Mouse (Mus musculus) neural tube, embryonic 13.5 days (tissue): ENCODE results near the gene Acss1. TPM values are rescaled to one million over a fixed set of nuclear protein-coding genes. Genes with fewer than 3 reads are reported as not detected.

Experiments used
- ATAC-seq: fragments of 200-750 bp; cut with Nextera tagmentation; 2 replicates; pipeline ENCODE4 v1.8.0; 2017; ENCODE audit warnings: low read depth, mild to moderate bottlenecking, moderate TSS enrichment, moderate library complexity
- H3K27ac ChIP-seq: fragments of 300-500 bp; sonication (generic); replicated peaks from 2 replicates; pipeline ENCODE4 v1.5.1; 2015; ENCODE audit warnings: moderate library complexity, mild to moderate bottlenecking, inconsistent platforms
- H3K27me3 ChIP-seq: fragments of 300-500 bp; sonication (generic); 2 replicates; pipeline ENCODE4 v1.6.1; 2015; ENCODE audit warnings: mild to moderate bottlenecking, inconsistent platforms
- H3K36me3 ChIP-seq: fragments of 300-500 bp; sonication (generic); 2 replicates; pipeline ENCODE4 v1.6.1; 2015; ENCODE audit warnings: mild to moderate bottlenecking, inconsistent platforms
- H3K4me1 ChIP-seq: fragments of 300-500 bp; sonication (generic); replicated peaks from 2 replicates; pipeline ENCODE4 v1.6.1; 2015; ENCODE audit warnings: inconsistent platforms
- H3K4me2 ChIP-seq: fragments of 300-500 bp; sonication (generic); 2 replicates; pipeline ENCODE4 v1.6.1; 2015; ENCODE audit warnings: inconsistent platforms, mild to moderate bottlenecking, moderate library complexity
- H3K4me3 ChIP-seq: fragments of 300-500 bp; sonication (generic); 2 replicates; pipeline ENCODE4 v1.5.1; 2015; ENCODE audit warnings: mild to moderate bottlenecking, inconsistent platforms
- H3K9ac ChIP-seq: fragments of 300-500 bp; sonication (generic); 2 replicates; pipeline ENCODE4 v1.6.1; 2015; ENCODE audit warnings: moderate library complexity, mild to moderate bottlenecking, inconsistent platforms
- H3K9me3 ChIP-seq: fragments of 300-500 bp; sonication (generic); 2 replicates; pipeline ENCODE4 v1.6.1; 2016; ENCODE audit warnings: inconsistent platforms
- WGBS: fragments of 180-500 bp; shearing (Covaris S2); methylation state at CpG from one replicate; pipeline ENCODE4 v1.1.7; 2015; 5-methylcytosine and 5-hydroxymethylcytosine counted together
- polyA plus RNA-seq: library from polyadenylated mRNA; unstranded; fragments of >200 nt; fragmentation: Nextera tagmentation; extraction: Ambion mirVana; gene quantifications from 2 replicates; pipeline ENCODE4 v1.2.1, GENCODE M21; 2015

Gene Acss1
- polyA plus RNA-seq, 1 experiment from 2014 or later: 18.4 TPM

DNA sequence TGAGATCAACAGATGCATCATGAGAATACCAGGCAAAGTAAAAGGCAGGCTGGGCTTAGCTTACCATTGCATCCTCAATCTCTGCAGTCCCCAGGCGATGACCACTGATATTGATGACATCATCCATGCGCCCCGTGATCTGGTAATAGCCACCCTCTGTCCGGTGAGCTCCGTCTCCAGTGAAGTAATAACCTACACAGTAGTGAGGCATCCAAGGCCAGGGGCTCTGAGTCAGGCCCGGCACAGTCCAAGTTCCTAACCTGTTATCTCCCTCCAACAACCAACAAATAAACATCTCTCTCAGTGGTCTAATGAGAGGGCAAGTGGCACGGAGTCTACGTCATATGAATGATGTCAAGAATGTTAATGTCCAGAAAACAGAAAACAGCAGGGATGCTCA, 43.4 kb downstream of the Acss1 start:
- 92% methylated on average over 8 of the region's 8 CpGs for WGBS
- H3K9ac ChIP-seq: no peak overlapping the region
- peaks cover 69% of the 10 kb centered on the region for H3K36me3 ChIP-seq
- H3K4me1 ChIP-seq: no peaks in the 10 kb centered on the region
- H3K27me3 ChIP-seq: no peaks in the 10 kb centered on the region
- no peak for ATAC-seq
- H3K9me3 ChIP-seq: no peaks in the 10 kb centered on the region
- H3K4me2 ChIP-seq: no peak overlapping the region
- H3K4me3 ChIP-seq: no peak overlapping the region
- H3K27ac ChIP-seq: no peak overlapping the region

DNA sequence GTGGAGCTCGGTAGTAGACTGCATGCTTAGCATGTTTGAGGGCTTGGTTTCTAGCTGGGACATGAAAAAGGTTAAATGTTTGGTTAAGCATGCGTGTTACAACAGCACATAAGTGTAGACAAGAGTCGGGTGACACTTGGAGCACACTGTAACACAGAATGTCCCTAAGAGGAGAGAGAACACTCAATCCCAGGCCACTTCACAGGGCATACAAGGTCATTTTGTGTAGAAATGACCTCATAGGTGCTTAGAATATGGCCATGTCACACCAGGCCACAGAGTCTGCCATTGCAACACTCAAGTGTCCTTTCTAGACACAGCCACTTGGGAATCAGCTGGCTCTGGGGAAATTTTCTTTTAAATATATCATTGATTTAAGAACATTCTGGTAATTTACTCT, 44.3 kb downstream of the Acss1 start:
- no peaks in the 10 kb centered on the region for H3K4me1 ChIP-seq
- no peaks in the 10 kb centered on the region for H3K27me3 ChIP-seq
- ATAC-seq: no peak
- H3K4me2 ChIP-seq: no peak overlapping the region
- no peak overlapping the region for H3K9ac ChIP-seq
- WGBS: 93% methylated on average over 3 of the region's 3 CpGs
- no peak overlapping the region for H3K27ac ChIP-seq
- no peaks in the 10 kb centered on the region for H3K9me3 ChIP-seq
- H3K36me3 ChIP-seq: peaks cover 69% of the 10 kb centered on the region
- no peak overlapping the region for H3K4me3 ChIP-seq

GRCm38 (mm10) chr2:150621698-150622097, 46.6 kb downstream of the Acss1 start:
- Histone ChIP-seq H3K4me2 (no peak overlapping the region), H3K27ac (no peak overlapping the region), H3K4me3 (no peak overlapping the region), H3K4me1 (no peaks in the 10 kb centered on the region), H3K27me3 (no peaks in the 10 kb centered on the region), H3K9ac (no peak overlapping the region), H3K36me3 (peaks cover 54% of the 10 kb centered on the region), H3K9me3 (no peaks in the 10 kb centered on the region)
- ATAC-seq: no peak
- 76% methylated on average over 3 of the region's 3 CpGs for WGBS

DNA sequence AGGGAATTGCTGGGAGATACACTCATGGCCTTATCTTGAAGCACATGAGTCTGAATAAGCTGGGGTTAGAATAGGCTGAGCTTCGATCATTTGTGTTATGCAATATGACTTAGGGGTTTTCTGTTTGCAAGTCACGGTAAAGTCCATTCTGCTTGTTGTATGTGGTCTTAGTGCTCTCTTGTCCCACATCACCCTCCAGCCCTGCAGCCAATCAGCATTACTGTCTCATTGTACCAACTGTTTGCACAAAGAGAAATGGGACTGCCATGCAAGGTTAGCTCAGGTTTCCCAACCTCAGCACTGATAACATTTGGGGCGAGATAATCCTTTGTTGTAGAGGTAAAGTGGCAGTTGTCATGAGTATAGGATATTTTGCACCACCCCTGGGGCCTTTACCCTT, 58.2 kb downstream of the Acss1 start:
- 83% methylated on average over 3 of the region's 3 CpGs for WGBS
- H3K4me3 ChIP-seq: no peak overlapping the region
- H3K4me1 ChIP-seq: peaks cover 20% of the 10 kb centered on the region
- no peak overlapping the region for H3K9ac ChIP-seq
- H3K27ac ChIP-seq: no peak overlapping the region
- H3K36me3 ChIP-seq: no peaks in the 10 kb centered on the region
- H3K27me3 ChIP-seq: no peaks in the 10 kb centered on the region
- H3K9me3 ChIP-seq: no peaks in the 10 kb centered on the region
- H3K4me2 ChIP-seq: no peak overlapping the region
- ATAC-seq: no peak

- H3K4me3 ChIP-seq: peak overlapping the region; percentile 82
- WGBS: 3% methylated on average over 10 of the region's 10 CpGs
- H3K4me2 ChIP-seq: peak overlapping the region; percentile 90
- H3K4me1 ChIP-seq: peaks cover 20% of the 10 kb centered on the region
- no peaks in the 10 kb centered on the region for H3K9me3 ChIP-seq
- no peaks in the 10 kb centered on the region for H3K36me3 ChIP-seq
- H3K9ac ChIP-seq: peak overlapping the region; percentile 48
- peak overlapping the region; percentile 34 for H3K27ac ChIP-seq
- peak; percentile 60 for ATAC-seq
- H3K27me3 ChIP-seq: no peaks in the 10 kb centered on the region
Measured at GRCm38 (mm10) chr2:150608872-150609560, 59.3 kb downstream of the Acss1 start.

DNA sequence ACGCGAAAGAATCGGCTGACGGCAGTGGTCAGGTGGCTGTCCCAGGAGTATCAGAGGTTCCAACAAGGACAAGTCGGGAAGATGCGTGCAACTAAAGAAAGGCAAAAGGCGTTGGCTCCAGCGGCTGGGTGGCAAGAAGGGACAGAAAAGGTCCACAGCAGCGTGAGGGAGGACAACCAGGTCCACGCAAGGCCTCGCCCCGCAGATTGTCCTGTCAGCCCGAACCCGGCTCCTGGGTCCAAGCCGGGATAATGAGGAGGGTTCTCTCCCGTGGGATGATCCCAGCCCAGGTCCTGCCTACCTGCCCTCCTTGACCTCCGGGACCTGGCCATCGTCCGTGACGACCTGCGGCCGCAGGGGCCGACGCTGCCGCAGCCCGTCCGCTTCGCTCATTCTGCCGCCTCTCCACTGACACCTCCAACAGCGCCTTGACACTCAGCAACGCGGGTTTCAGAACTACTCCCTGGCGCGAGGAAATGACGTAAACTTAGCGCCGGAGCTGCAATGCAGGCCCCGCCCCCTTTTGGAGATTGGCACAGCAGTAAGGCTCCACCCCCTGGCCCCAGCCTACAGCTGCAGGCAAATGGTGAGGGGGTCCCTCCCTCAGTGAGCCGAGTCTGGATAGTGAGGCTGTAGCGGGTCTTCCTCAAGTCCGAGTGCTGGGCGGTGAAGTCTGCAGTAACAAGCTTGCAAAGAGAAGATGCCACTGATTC, 60.1 kb downstream of the Acss1 start, which contains the start of gene Apmap:
Apmap (minus strand) TSS at position 481 of the 713 bp plus-strand sequence.
- Histone ChIP-seq H3K9me3 (no peaks in the 10 kb centered on the region), H3K4me1 (peaks cover 20% of the 10 kb centered on the region), H3K4me2 (peak within 1 kb of the TSS; percentile 90), H3K27ac (peak within 1 kb of the TSS; percentile 43), H3K27me3 (no peaks in the 10 kb centered on the region), H3K36me3 (no peaks in the 10 kb centered on the region), H3K9ac (peak within 1 kb of the TSS; percentile 84), H3K4me3 (peak within 1 kb of the TSS; percentile 82)
- WGBS: under 1% methylated on average over 41 of the region's 42 CpGs
- ATAC-seq: peak; percentile 99

- no peaks in the 10 kb centered on the region for H3K36me3 ChIP-seq
- 73% methylated on average over 1 of the region's 1 CpGs for WGBS
- peaks cover 20% of the 10 kb centered on the region for H3K4me1 ChIP-seq
- H3K9me3 ChIP-seq: no peaks in the 10 kb centered on the region
- H3K9ac ChIP-seq: peak overlapping the region; percentile 43; the same call in 1 of the 2 replicates
- peak overlapping the region; percentile 82 for H3K4me3 ChIP-seq
- no peak overlapping the region for H3K27ac ChIP-seq
- no peak for ATAC-seq
- H3K27me3 ChIP-seq: no peaks in the 10 kb centered on the region
- H3K4me2 ChIP-seq: peak overlapping the region; percentile 90
Measured at GRCm38 (mm10) chr2:150607086-150607485, 61.2 kb downstream of the Acss1 start.

- Histone ChIP-seq H3K27ac (no peak overlapping the region), H3K4me2 (no peak overlapping the region), H3K27me3 (no peaks in the 10 kb centered on the region), H3K9me3 (no peaks in the 10 kb centered on the region), H3K36me3 (no peaks in the 10 kb centered on the region), H3K9ac (no peak overlapping the region), H3K4me1 (peaks cover 20% of the 10 kb centered on the region), H3K4me3 (no peak overlapping the region)
- WGBS: 90% methylated on average over 2 of the region's 2 CpGs
- no peak for ATAC-seq
Measured at GRCm38 (mm10) chr2:150604802-150605201, 63.5 kb downstream of the Acss1 start.

DNA sequence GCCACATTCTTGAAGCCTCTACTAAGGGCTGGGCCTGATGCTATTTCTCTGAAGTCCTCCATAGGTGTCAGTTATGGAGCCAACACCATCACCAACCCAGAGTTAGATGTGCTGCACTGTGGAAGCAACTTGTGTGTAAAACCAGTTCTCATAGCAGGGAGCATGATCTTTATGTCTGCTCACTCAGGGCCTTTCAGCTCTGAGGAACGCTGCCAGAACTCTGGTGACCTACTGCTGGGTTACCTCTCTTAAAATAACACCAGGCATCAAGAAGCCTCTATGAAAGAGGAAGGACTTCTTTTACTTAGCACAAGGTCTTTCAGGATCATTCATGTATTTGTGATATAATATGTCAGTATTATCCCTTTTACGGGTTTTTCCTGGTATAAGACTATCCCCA, 66.1 kb downstream of the Acss1 start:
- H3K36me3 ChIP-seq: peaks cover 4% of the 10 kb centered on the region; the same call in 1 of the 2 replicates
- H3K4me1 ChIP-seq: peaks cover 7% of the 10 kb centered on the region
- no peak overlapping the region for H3K9ac ChIP-seq
- no peak for ATAC-seq
- H3K4me2 ChIP-seq: no peak overlapping the region
- WGBS: 85% methylated on average over 2 of the region's 2 CpGs
- H3K9me3 ChIP-seq: no peaks in the 10 kb centered on the region
- H3K4me3 ChIP-seq: no peak overlapping the region
- no peaks in the 10 kb centered on the region for H3K27me3 ChIP-seq
- H3K27ac ChIP-seq: no peak overlapping the region

DNA sequence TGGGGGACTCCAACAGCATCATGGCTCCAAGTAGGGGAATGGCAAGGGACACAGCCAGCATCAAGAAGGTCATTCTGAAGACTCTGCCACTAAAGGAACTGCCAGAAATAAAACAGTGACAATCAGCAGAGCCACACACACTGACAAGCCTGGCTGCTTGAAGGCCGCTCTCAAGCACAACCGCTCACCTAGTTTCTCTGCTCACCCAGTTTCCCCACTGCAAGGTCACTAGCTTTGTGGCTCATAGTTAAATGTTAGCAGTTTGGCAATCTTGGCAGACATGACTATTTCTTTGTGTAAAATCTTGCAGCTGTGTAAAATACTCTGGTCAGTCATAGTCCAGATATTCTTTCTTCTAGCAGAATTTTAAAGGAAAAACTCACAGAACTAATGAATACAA, 68.0 kb downstream of the Acss1 start:
- no peak overlapping the region for H3K4me3 ChIP-seq
- no peaks in the 10 kb centered on the region for H3K9me3 ChIP-seq
- no peak overlapping the region for H3K9ac ChIP-seq
- peaks cover 4% of the 10 kb centered on the region; the same call in 1 of the 2 replicates for H3K36me3 ChIP-seq
- no peaks in the 10 kb centered on the region for H3K27me3 ChIP-seq
- H3K4me2 ChIP-seq: no peak overlapping the region
- H3K4me1 ChIP-seq: no peaks in the 10 kb centered on the region
- no peak for ATAC-seq
- H3K27ac ChIP-seq: no peak overlapping the region
- 92% methylated on average over 2 of the region's 2 CpGs for WGBS

- 92% methylated on average over 3 of the region's 3 CpGs for WGBS
Measured at GRCm38 (mm10) chr2:150595411-150596190, 72.7 kb downstream of the Acss1 start.

GRCm38 (mm10) chr2:150589076-150589475, 79.2 kb downstream of the Acss1 start:
- Histone ChIP-seq H3K4me2 (no peak overlapping the region), H3K36me3 (peaks cover 76% of the 10 kb centered on the region)
- 85% methylated on average over 11 of the region's 11 CpGs for WGBS

More at GRCm38 (mm10) chr2:150595411-150596190, 72.7 kb downstream of the Acss1 start:
- Histone ChIP-seq H3K4me3 (no peak overlapping the region), H3K27me3 (no peaks in the 10 kb centered on the region), H3K4me2 (no peak overlapping the region), H3K36me3 (peaks cover 28% of the 10 kb centered on the region), H3K9ac (no peak overlapping the region), H3K4me1 (no peaks in the 10 kb centered on the region), H3K9me3 (no peaks in the 10 kb centered on the region), H3K27ac (no peak overlapping the region)
- no peak for ATAC-seq

More at GRCm38 (mm10) chr2:150589076-150589475, 79.2 kb downstream of the Acss1 start:
- Histone ChIP-seq H3K9me3 (no peaks in the 10 kb centered on the region), H3K9ac (no peak overlapping the region), H3K27ac (no peak overlapping the region), H3K27me3 (no peaks in the 10 kb centered on the region), H3K4me1 (no peaks in the 10 kb centered on the region), H3K4me3 (no peak overlapping the region)
- no peak for ATAC-seq
